Comparison of ENCODE assay signal across 7 mouse cellular contexts in the genomic region with DNA sequence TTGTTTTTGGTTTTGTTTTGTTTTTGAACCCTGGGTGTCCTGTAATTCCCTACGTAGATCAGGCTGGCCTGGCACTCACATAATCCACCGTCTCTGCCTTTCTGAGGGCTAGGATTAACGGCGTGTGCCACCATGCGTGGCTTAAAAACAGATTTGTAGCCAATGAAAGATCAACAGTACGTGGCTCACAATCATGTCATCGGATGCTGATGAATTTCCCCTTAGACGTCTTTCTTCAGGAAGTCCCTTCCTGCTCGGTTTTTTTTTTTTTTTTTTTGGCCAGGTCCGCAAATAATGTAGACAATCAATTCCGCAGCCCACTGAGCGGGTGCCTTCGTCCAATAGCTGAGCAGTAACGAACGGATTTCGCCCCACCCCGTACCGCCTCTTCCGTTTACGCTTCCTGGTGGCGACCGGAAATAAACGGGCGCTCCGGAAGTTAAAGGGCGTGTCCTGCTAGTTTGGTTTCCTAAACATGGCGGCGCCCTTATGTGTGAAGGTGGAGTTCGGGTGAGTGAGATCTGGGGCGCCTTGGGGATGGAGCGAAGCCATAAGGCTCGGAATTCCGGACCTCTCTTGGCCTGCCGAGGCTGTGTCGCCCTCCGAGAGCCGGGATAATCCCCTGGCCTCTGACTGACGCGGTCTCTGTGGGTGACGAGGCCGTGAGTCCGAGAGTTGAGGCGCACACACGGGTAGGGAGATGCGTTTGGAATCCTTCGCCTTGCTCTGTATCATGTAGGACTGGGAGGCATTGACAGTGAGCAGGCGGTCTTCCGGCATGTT. TPM values are rescaled to one million over a fixed set of nuclear protein-coding genes. Genes with fewer than 3 reads are reported as not detected.
DNase-seq lines count a peak whose midpoint lies in the region; ATAC-seq lines count a peak whose summit lies in the region.

No protein-coding gene starts in this region.

- H3K27me3 ChIP-seq in embryonic facial prominence, embryonic 12.5 days, result no peaks in the 10 kb centered on the region
- H3K27me3 ChIP-seq in limb, embryonic 11.5 days (ENCODE audit: control insufficient read depth, insufficient read depth, low read length), result no peaks in the 10 kb centered on the region
- no peaks in the 10 kb centered on the region for H3K27me3 ChIP-seq in midbrain, embryonic 14.5 days (ENCODE audit: control insufficient read depth, insufficient read depth, low read length)

- H3K9me3 ChIP-seq in embryonic facial prominence, embryonic 12.5 days, result no peaks in the 10 kb centered on the region
- no peaks in the 10 kb centered on the region for H3K9me3 ChIP-seq in limb, embryonic 11.5 days (ENCODE audit: control insufficient read depth, low read length)
- no peaks in the 10 kb centered on the region for H3K9me3 ChIP-seq in midbrain, embryonic 14.5 days (ENCODE audit: control insufficient read depth, low read length)

- WGBS in embryonic facial prominence, embryonic 12.5 days, result under 1% methylated on average over 48 of the region's 48 CpGs
- under 1% methylated on average over 48 of the region's 48 CpGs for WGBS in limb, embryonic 11.5 days
- under 1% methylated on average over 48 of the region's 48 CpGs for WGBS in midbrain, embryonic 14.5 days

- DNase-seq in adrenal gland, postnatal 25 days, result peak; percentile 92
- peak; percentile 100 for DNase-seq in heart, adult 11 months
- peak; percentile 96 for DNase-seq in kidney, adult 18-20 months
- peak; percentile 96 for DNase-seq in limb, embryonic 11.5 days (ENCODE audit: low spot score)
- peak; percentile 98 for DNase-seq in midbrain, embryonic 14.5 days
- peak; percentile 89 for DNase-seq in spleen, adult 18-20 months

- ATAC-seq in embryonic facial prominence, embryonic 12.5 days (ENCODE audit: insufficient number of reproducible peaks, insufficient read depth, low FRiP score, low TSS enrichment), result peak; percentile 91
- ATAC-seq in limb, embryonic 11.5 days (ENCODE audit: insufficient number of reproducible peaks, low FRiP score, low TSS enrichment, low read depth), result peak; percentile 93
- ATAC-seq in midbrain, embryonic 14.5 days (ENCODE audit: low FRiP score, low TSS enrichment), result peak; percentile 96

- peak overlapping the region; percentile 92 for H3K27ac ChIP-seq in embryonic facial prominence, embryonic 12.5 days
- H3K27ac ChIP-seq in limb, embryonic 11.5 days (replicated peaks; ENCODE audit: low read depth, low read length), result peak overlapping the region; percentile 68
- H3K27ac ChIP-seq in midbrain, embryonic 14.5 days (replicated peaks; ENCODE audit: low read depth, low read length), result peak overlapping the region; percentile 94

- peak overlapping the region; percentile 88 for H3K4me2 ChIP-seq in embryonic facial prominence, embryonic 12.5 days (replicated peaks)
- peak overlapping the region; percentile 82 for H3K4me2 ChIP-seq in limb, embryonic 11.5 days (ENCODE audit: low read depth, severe bottlenecking)
- peak overlapping the region; percentile 79 for H3K4me2 ChIP-seq in midbrain, embryonic 14.5 days (ENCODE audit: low read length)

- peak overlapping the region; percentile 79 for H3K9ac ChIP-seq in embryonic facial prominence, embryonic 12.5 days
- H3K9ac ChIP-seq in limb, embryonic 11.5 days (ENCODE audit: low read length), result peak overlapping the region; percentile 77
- H3K9ac ChIP-seq in midbrain, embryonic 14.5 days (replicated peaks; ENCODE audit: low read length), result peak overlapping the region; percentile 75

- H3K36me3 ChIP-seq in embryonic facial prominence, embryonic 12.5 days, result no peaks in the 10 kb centered on the region
- peaks cover 2% of the 10 kb centered on the region; the same call in 1 of the 2 replicates for H3K36me3 ChIP-seq in limb, embryonic 11.5 days (ENCODE audit: control insufficient read depth, insufficient read depth, low read length)
- no peaks in the 10 kb centered on the region for H3K36me3 ChIP-seq in midbrain, embryonic 14.5 days (ENCODE audit: control insufficient read depth, insufficient read depth, low read length)

- H3K4me3 ChIP-seq in embryonic facial prominence, embryonic 12.5 days, result peak overlapping the region; percentile 90
- peak overlapping the region; percentile 86 for H3K4me3 ChIP-seq in limb, embryonic 11.5 days (ENCODE audit: low read depth, low read length)
- peak overlapping the region; percentile 66 for H3K4me3 ChIP-seq in midbrain, embryonic 14.5 days (replicated peaks; ENCODE audit: low read depth, low read length)

- H3K4me1 ChIP-seq in embryonic facial prominence, embryonic 12.5 days, result 0 out of 2 replicates have a peak, but pooled peaks cover 14% of the 10 kb centered on the region
- peaks cover 3% of the 10 kb centered on the region; the same call in 1 of the 2 replicates for H3K4me1 ChIP-seq in limb, embryonic 11.5 days (ENCODE audit: control insufficient read depth, insufficient read depth, low read length)
- H3K4me1 ChIP-seq in midbrain, embryonic 14.5 days (ENCODE audit: control insufficient read depth, insufficient read depth, low read length), result peaks cover 10% of the 10 kb centered on the region

RNA-seq across cellular contexts. Expression of a gene that starts 7.2 kb away (rescaled TPM):
- total RNA-seq in adrenal gland, postnatal 25 days (2021), result 27.4 and 39.2 TPM in 2 replicates
- 21.0 and 22.6 TPM in 2 replicates for polyA plus RNA-seq in embryonic facial prominence, embryonic 12.5 days (2016; fragmentation: Nextera tagmentation; extraction: Ambion mirVana)
- 19.5 and 26.0 TPM in 2 replicates for polyA plus RNA-seq in limb, embryonic 11.5 days (2014; fragmentation: Nextera tagmentation; extraction: Ambion mirVana)
- polyA plus RNA-seq in midbrain, embryonic 14.5 days (2014; fragmentation: Nextera tagmentation; extraction: Ambion mirVana), result 22.4 and 28.0 TPM in 2 replicates

RNA-seq across cellular contexts. Expression of a gene that starts 24.7 kb away (rescaled TPM):
- 40.9 and 42.2 TPM in 2 replicates for total RNA-seq in adrenal gland, postnatal 25 days (2021)
- polyA plus RNA-seq in embryonic facial prominence, embryonic 12.5 days (2016; fragmentation: Nextera tagmentation; extraction: Ambion mirVana), result 18.2 and 21.7 TPM in 2 replicates
- 9.0 and 11.6 TPM in 2 replicates for polyA plus RNA-seq in limb, embryonic 11.5 days (2014; fragmentation: Nextera tagmentation; extraction: Ambion mirVana)
- polyA plus RNA-seq in midbrain, embryonic 14.5 days (2014; fragmentation: Nextera tagmentation; extraction: Ambion mirVana), result 36.1 and 40.0 TPM in 2 replicates

RNA-seq across cellular contexts. Expression of a gene that starts 38.8 kb away (rescaled TPM):
- 29.8 and 42.5 TPM in 2 replicates for total RNA-seq in adrenal gland, postnatal 25 days (2021)
- polyA plus RNA-seq in embryonic facial prominence, embryonic 12.5 days (2016; fragmentation: Nextera tagmentation; extraction: Ambion mirVana), result 48.6 and 54.6 TPM in 2 replicates
- polyA plus RNA-seq in limb, embryonic 11.5 days (2014; fragmentation: Nextera tagmentation; extraction: Ambion mirVana), result 32.2 and 36.1 TPM in 2 replicates
- 28.0 and 28.8 TPM in 2 replicates for polyA plus RNA-seq in midbrain, embryonic 14.5 days (2014; fragmentation: Nextera tagmentation; extraction: Ambion mirVana)

RNA-seq across cellular contexts. Expression of a gene that starts 39.8 kb away (rescaled TPM):
- 19.7 and 23.0 TPM in 2 replicates for total RNA-seq in adrenal gland, postnatal 25 days (2021)
- 31.8 and 36.7 TPM in 2 replicates for polyA plus RNA-seq in embryonic facial prominence, embryonic 12.5 days (2016; fragmentation: Nextera tagmentation; extraction: Ambion mirVana)
- polyA plus RNA-seq in limb, embryonic 11.5 days (2014; fragmentation: Nextera tagmentation; extraction: Ambion mirVana), result 42.7 and 45.4 TPM in 2 replicates
- polyA plus RNA-seq in midbrain, embryonic 14.5 days (2014; fragmentation: Nextera tagmentation; extraction: Ambion mirVana), result 37.6 and 38.3 TPM in 2 replicates

RNA-seq across cellular contexts. Expression of a gene that starts 41.8 kb away (rescaled TPM):
- 11.3 and 11.6 TPM in 2 replicates for total RNA-seq in adrenal gland, postnatal 25 days (2021)
- polyA plus RNA-seq in embryonic facial prominence, embryonic 12.5 days (2016; fragmentation: Nextera tagmentation; extraction: Ambion mirVana), result 16.4 and 17.5 TPM in 2 replicates
- 8.4 and 8.7 TPM in 2 replicates for polyA plus RNA-seq in limb, embryonic 11.5 days (2014; fragmentation: Nextera tagmentation; extraction: Ambion mirVana)
- 10.9 and 13.2 TPM in 2 replicates for polyA plus RNA-seq in midbrain, embryonic 14.5 days (2014; fragmentation: Nextera tagmentation; extraction: Ambion mirVana)

Comparison
In these comparisons a context has a peak if more than half of its experiments do, and no peak if none do; other contexts are left out.
1. Peak in every context shown above with its lines: DNase-seq, ATAC-seq, H3K4me3 ChIP-seq and H3K27ac ChIP-seq.